Mouse (Mus musculus) CH12.LX (cell line): ENCODE measurements around the gene Pfkfb3.

Source experiments
- BHLHE40 ChIP-seq: IDR thresholded peaks from 2 replicates; pipeline ENCODE4 v1.6.1; 2011; ENCODE audit warnings: mild to moderate bottlenecking, low read depth, low read length, improper control_type of control experiment
- CHD2 ChIP-seq: IDR thresholded peaks from 2 replicates; pipeline ENCODE4 v1.6.1; 2011; ENCODE audit warnings: low read length, improper control_type of control experiment
- CTCF ChIP-seq, 2 experiments: IDR thresholded peaks in 1 of 2; conservative IDR thresholded peaks in 1 of 2; 2 replicates each; pipeline ENCODE4 v1.5.1; 2011 to 2012; ENCODE audit warnings: low read depth in 2 of 2, low read length in 2 of 2, improper control_type of control experiment in 1 of 2, inconsistent platforms in 1 of 2, mild to moderate bottlenecking in 1 of 2, moderate library complexity in 1 of 2
- EP300 ChIP-seq: IDR thresholded peaks from 2 replicates; pipeline ENCODE4 v1.6.1; 2011; ENCODE audit warnings: low read length, improper control_type of control experiment
- ETS1 ChIP-seq: conservative IDR thresholded peaks from 2 replicates; pipeline ENCODE4 v1.6.1; 2012; ENCODE audit warnings: low read depth, mild to moderate bottlenecking, inconsistent platforms, low read length, improper control_type of control experiment, moderate library complexity
- JUND ChIP-seq: conservative IDR thresholded peaks from 2 replicates; pipeline ENCODE4 v1.6.1; 2011; ENCODE audit warnings: low read depth, low read length, improper control_type of control experiment
- MAFK ChIP-seq: IDR thresholded peaks from 2 replicates; pipeline ENCODE4 v1.6.1; 2011; ENCODE audit warnings: low read length, improper control_type of control experiment; ENCODE audit not compliant: insufficient replicate concordance
- MAZ ChIP-seq: IDR thresholded peaks from 2 replicates; pipeline ENCODE4 v1.6.1; 2012; ENCODE audit warnings: low read depth, mild to moderate bottlenecking, inconsistent platforms, low read length, improper control_type of control experiment, moderate library complexity
- POLR2A ChIP-seq: IDR thresholded peaks from 2 replicates; pipeline ENCODE4 v1.6.1; 2011; ENCODE audit warnings: low read depth, mild to moderate bottlenecking, improper control_type of control experiment, low read length
- POLR2AphosphoS2 ChIP-seq: IDR thresholded peaks from 2 replicates; pipeline ENCODE4 v1.6.1; 2011; ENCODE audit warnings: low read depth, low read length, improper control_type of control experiment
- TBP ChIP-seq: conservative IDR thresholded peaks from 2 replicates; pipeline ENCODE4 v1.6.1; 2011; ENCODE audit warnings: low read depth, low read length, improper control_type of control experiment
- USF2 ChIP-seq: conservative IDR thresholded peaks from 2 replicates; pipeline ENCODE4 v1.6.1; 2011; ENCODE audit warnings: low read depth, low read length, improper control_type of control experiment
- ZNF384 ChIP-seq: IDR thresholded peaks from 2 replicates; pipeline ENCODE4 v1.6.1; 2012; ENCODE audit warnings: low read depth, low read length, improper control_type of control experiment, inconsistent platforms

GRCm38 (mm10) chr2:11557244-11557643 lies 3.4 kb upstream of the Pfkfb3 start:
- TF ChIP-seq EP300, result no peak
- no peak for TF ChIP-seq POLR2A
- no peak for TF ChIP-seq TBP
- TF ChIP-seq CTCF (conservative IDR thresholded peaks at IDR 0.05 in 1 of 2, IDR thresholded peaks at IDR 0.05 in 1 of 2; ENCODE audit: low read depth in 2 of 2, low read length in 2 of 2), result no peak
- TF ChIP-seq MAFK, result no peak
- no peak for TF ChIP-seq ZNF384
- TF ChIP-seq CHD2, result no peak
- TF ChIP-seq MAZ, result no peak
- no peak for TF ChIP-seq BHLHE40
- TF ChIP-seq ETS1, result no peak
- no peak for TF ChIP-seq USF2
- no peak for TF ChIP-seq POLR2AphosphoS2
- TF ChIP-seq JUND, result no peak
